Mouse (Mus musculus) erythroblast, embryonic 14.5 days (primary cell): ENCODE results near the gene Pdzd9. TPM values are rescaled to one million over a fixed set of nuclear protein-coding genes. Genes with fewer than 3 reads are reported as not detected.

Source experiments
- H3K27me3 ChIP-seq: 2 replicates; pipeline ENCODE4 v1.6.1; 2012; ENCODE audit warnings: inconsistent platforms; ENCODE audit not compliant: control insufficient read depth
- H3K36me3 ChIP-seq: 2 replicates; pipeline ENCODE4 v1.6.1; 2012; ENCODE audit warnings: mild to moderate bottlenecking, inconsistent platforms; ENCODE audit not compliant: control insufficient read depth
- H3K4me1 ChIP-seq: 2 replicates; pipeline ENCODE4 v1.6.1; 2012; ENCODE audit warnings: inconsistent platforms; ENCODE audit not compliant: control insufficient read depth
- H3K4me3 ChIP-seq: replicated peaks from 2 replicates; pipeline ENCODE3; 2012; ENCODE audit warnings: moderate library complexity, mild to moderate bottlenecking, inconsistent platforms
- H3K9me3 ChIP-seq: 2 replicates; pipeline ENCODE4 v1.6.1; 2012; ENCODE audit warnings: low read length, inconsistent platforms, mixed read lengths; ENCODE audit not compliant: control insufficient read depth
- GATA1 ChIP-seq: IDR thresholded peaks from 2 replicates; pipeline ENCODE4 v1.6.1; 2012; ENCODE audit warnings: low read length, inconsistent platforms, mixed read lengths
- TAL1 ChIP-seq: IDR thresholded peaks from 3 replicates; pipeline ENCODE4 v1.6.1; 2012; ENCODE audit warnings: low read length, inconsistent platforms, mixed read lengths
- polyA plus RNA-seq: library from polyadenylated mRNA; stranded (reverse); fragments of >175 nt; gene quantifications from 2 replicates; pipeline ENCODE4 v1.2.3, GENCODE M21; 2012

Pdzd9 gene
- polyA plus RNA-seq, 1 experiment = not detected

DNA sequence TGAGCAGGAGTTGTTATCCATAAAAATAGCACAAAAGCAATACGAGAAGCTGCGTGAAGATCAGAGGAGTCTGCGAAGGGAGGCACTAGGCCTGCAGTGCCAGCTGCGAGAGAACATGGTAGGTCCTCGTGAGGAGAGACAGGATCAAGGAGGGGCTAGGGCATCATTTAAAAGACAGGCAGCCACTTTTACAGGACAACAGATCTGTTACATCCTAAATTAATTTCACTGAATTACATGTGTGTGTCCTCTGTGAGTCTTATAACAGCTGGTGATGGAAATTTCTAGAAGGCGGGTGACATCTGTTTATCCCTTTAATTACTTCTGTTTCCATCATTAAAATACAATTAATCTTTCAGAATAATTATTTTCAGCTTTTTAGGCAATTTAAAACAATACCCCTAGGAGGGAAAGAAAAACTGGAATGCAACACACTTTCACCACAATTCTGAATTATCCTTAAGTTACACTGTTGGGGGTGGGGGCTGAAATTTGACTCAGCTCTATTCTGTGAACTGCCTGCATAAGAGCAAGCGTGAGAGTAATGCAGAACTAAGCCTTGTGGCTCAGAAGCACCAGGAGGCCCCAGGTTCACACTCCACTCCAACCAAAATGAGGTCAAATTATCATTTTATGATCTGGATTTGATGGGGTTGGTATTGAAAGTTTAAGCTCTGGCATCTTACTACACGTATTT, 49.9 kb downstream of the Pdzd9 start:
- no peaks in the 10 kb centered on the region for H3K36me3 ChIP-seq
- H3K4me3 ChIP-seq = no peak overlapping the region
- H3K9me3 ChIP-seq = no peaks in the 10 kb centered on the region
- TF ChIP-seq TAL1 (no peak), GATA1 (no peak)
- no peaks in the 10 kb centered on the region for H3K4me1 ChIP-seq
- no peaks in the 10 kb centered on the region for H3K27me3 ChIP-seq

Other genes starting within 250 kb of the Pdzd9 start
- gene Uqcrc2, start 35.2 kb downstream of the Pdzd9 start, polyA plus RNA-seq = 1.2 and 1.3 TPM in 2 replicates
- gene Mosmo, start 7.3 kb upstream of the Pdzd9 start, polyA plus RNA-seq = 2.9 and 4.6 TPM in 2 replicates
- 0.02 TPM in 1 of 2 replicates, not detected in the other for gene Vwa3a, start 69.0 kb upstream of the Pdzd9 start, polyA plus RNA-seq
- not detected in 2 replicates for gene Gm5737, start 142.0 kb upstream of the Pdzd9 start, polyA plus RNA-seq
- gene Eef2k, start 172.5 kb upstream of the Pdzd9 start, polyA plus RNA-seq = 24.6 and 28.0 TPM in 2 replicates
- gene Polr3e, start 247.4 kb upstream of the Pdzd9 start, polyA plus RNA-seq = 0.34 and 0.48 TPM in 2 replicates